Mouse (Mus musculus): ENCODE results near the gene Apoe. TPM values are rescaled to one million over a fixed set of nuclear protein-coding genes. Genes with fewer than 3 reads are reported as not detected.

Gene Apoe
- total RNA-seq, 1 experiment from 2014 or later, result 679 TPM

DNA sequence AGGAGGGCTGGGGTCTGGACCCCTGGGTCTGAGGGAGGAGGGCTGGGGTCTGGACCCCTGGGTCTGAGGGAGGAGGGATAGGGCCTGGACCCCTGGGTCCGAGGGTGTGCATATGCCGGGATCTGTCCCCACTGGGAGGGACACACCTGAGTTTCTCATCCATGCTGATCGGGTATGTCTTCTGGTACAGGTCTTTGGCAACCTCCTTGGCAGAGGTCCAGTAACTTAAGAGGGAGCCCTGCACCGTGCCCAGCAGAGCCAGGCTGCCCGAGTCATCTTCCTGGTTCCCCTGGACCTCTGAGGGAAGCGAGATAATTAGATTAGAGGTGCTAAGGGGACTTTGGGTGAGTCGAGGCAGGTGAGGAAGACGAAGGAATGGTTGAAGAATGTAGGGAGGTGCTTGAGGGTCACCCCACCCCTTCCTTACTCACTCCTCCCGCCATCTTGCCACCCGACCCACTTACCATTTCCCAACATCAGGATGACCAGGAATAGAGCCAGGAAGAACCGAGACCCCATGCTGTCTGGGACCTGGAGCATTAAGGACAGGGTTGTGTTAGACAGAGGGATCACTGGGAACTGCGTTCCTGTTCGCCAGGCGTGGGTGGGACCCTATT lies 25.8 kb downstream of the Apoe start:
- ATAC-seq (replicated peaks; ENCODE audit: low read depth, poor library complexity, severe bottlenecking), result no peak

DNA sequence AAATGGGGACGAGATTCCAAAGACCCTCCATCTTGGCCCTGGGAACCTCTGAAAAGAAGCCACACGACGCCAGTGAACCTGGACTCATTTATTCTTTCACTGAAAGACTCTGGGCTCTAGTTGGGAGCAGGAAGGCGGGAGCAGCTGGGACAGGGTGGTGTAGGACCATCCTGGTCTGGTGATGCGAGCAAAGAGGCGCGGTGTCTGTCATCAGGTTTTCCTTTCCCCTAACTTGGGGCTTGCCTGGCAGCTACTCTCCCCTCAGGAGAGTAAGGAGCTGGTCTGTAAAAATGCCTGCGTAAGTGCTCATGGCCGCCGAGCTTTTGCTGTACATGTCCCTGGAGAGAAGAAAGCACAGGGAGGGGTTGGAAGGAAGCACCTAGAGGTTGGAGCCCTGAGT lies 27.5 kb downstream of the Apoe start:
- ATAC-seq (replicated peaks; ENCODE audit: low read depth, poor library complexity, severe bottlenecking), result no peak

GRCm38 (mm10) chr7:19668947-19669721 lies 29.9 kb downstream of the Apoe start:
- ATAC-seq (replicated peaks; ENCODE audit: low read depth, poor library complexity, severe bottlenecking), result peak; percentile 68

GRCm38 (mm10) chr7:19667434-19667833 lies 31.6 kb downstream of the Apoe start:
- no peak for ATAC-seq (replicated peaks; ENCODE audit: low read depth, poor library complexity, severe bottlenecking)

DNA sequence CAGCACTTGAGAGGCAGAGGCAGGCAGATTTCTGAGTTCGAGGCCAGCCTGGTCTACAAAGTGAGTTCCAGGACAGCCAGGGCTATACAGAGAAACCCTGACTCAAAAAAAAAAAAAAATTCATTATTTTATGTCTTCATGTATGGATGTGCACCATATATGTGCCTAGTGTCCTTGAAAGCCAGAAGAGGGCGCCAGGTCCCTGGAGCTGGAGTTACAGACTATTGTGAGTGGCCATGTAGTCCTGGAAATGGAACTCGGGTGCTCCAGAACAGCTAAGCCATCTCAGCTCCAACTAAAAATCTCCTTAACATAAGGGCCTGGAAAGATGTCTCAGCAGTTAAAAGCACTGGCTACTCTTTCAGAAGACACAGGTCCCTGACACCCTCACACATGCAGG lies 32.2 kb downstream of the Apoe start:
- ATAC-seq (replicated peaks; ENCODE audit: low read depth, poor library complexity, severe bottlenecking), result no peak

- peak; percentile 71 for ATAC-seq (replicated peaks; ENCODE audit: low read depth, poor library complexity, severe bottlenecking)
Observed at GRCm38 (mm10) chr7:19664955-19665841, 33.8 kb downstream of the Apoe start, which contains the start of gene Clptm1. TSS of gene Clptm1 (minus strand) at chr7:19665033.

- ATAC-seq (replicated peaks; ENCODE audit: low read depth, poor library complexity, severe bottlenecking), result peak; percentile 1; the same call in 1 of the 2 replicates
Observed at GRCm38 (mm10) chr7:19664455-19664954, 34.5 kb downstream of the Apoe start.

DNA sequence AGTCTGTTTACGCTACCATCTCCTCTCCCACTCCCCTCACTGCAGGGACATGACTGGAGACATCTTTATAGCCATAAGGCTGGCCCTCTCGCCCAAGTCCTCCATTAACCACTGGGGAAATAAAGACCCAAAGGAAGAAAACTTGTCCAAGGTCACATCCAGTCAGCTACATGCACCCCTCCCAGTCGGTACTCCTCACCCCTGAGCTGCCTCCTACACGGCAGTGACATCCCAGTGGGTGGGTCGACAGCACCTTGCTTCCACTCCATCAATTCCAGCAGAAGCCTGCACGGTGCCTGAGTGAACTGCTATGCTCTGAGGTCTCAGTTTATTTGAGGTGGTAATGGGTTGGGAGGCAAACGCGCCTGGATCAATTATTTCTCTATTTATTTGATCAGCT lies 35.0 kb downstream of the Apoe start:
- ATAC-seq (replicated peaks; ENCODE audit: low read depth, poor library complexity, severe bottlenecking), result no peak

- ATAC-seq (replicated peaks; ENCODE audit: low read depth, poor library complexity, severe bottlenecking), result no peak
Observed at GRCm38 (mm10) chr7:19652614-19653013, 46.4 kb downstream of the Apoe start.

DNA sequence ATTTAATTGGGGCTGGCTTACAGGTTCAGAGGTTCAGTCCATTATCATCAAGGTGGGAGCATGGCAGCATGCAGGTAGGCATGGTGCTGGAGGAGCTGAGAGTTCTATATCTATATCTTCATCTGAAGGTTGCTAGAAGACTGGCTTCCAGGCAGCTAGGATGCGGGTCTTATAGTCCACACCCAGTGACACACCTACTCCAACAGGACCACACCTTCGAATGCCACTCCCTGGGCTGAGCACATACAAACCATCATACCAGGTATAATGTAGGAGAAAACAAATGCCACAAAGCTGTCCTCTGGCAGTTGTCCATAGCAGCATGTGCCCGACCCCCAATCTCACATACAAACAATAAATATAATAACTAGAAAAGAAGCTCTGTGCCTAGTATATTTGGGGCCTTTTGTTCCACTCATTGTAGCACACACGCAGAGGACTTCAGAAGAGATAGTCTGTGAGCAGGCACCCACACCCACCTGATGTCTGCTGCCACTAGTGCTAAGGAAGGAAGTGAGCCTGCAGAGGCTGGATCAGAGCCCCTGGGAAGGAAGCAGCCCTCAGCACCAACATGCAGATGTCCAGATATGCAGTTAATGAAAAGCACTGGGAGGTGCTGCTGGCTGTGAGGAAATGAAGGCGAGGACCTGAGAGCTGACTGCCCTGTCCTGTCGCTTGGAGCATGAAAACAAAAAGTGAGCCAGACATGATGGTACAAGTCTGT lies 47.8 kb downstream of the Apoe start:
- peak; percentile 47; the same call in 1 of the 2 replicates for ATAC-seq (replicated peaks; ENCODE audit: low read depth, poor library complexity, severe bottlenecking)

Other genes starting within 250 kb of the Apoe start
- gene Mark4, start 240.4 kb downstream of the Apoe start, total RNA-seq (2017), result 4.6 and 7.7 TPM in 2 replicates
- gene Exoc3l2, start 235.9 kb downstream of the Apoe start, total RNA-seq (2017), result 3.1 and 4.2 TPM in 2 replicates
- gene Bloc1s3, start 190.8 kb downstream of the Apoe start, total RNA-seq (2017), result 2.6 and 2.8 TPM in 2 replicates
- 33.6 and 43.7 TPM in 2 replicates for gene Trappc6a, start 190.8 kb downstream of the Apoe start, total RNA-seq (2017)
- 0.27 and 0.68 TPM in 2 replicates for gene Nkpd1, start 181.3 kb downstream of the Apoe start, total RNA-seq (2017)
- 10.5 and 14.9 TPM in 2 replicates for gene Ppp1r37, start 136.1 kb downstream of the Apoe start, total RNA-seq (2017)
- 2.6 and 6.3 TPM in 2 replicates for gene Zfp296, start 121.9 kb downstream of the Apoe start, total RNA-seq (2017)
- gene Gemin7, start 121.6 kb downstream of the Apoe start, total RNA-seq (2017), result 41.0 and 56.4 TPM in 2 replicates
- gene Clasrp, start 94.7 kb downstream of the Apoe start, total RNA-seq (2017), result 27.3 and 33.4 TPM in 2 replicates
- 2.8 and 3.1 TPM in 2 replicates for gene Relb, start 69.8 kb downstream of the Apoe start, total RNA-seq (2017)
- gene Clptm1, start 34.2 kb downstream of the Apoe start, total RNA-seq (2017), result 28.0 and 29.1 TPM in 2 replicates
- gene Apoc2, start 21.2 kb downstream of the Apoe start, total RNA-seq (2017), result not detected in 2 replicates
- gene Gm44805, start 17.8 kb downstream of the Apoe start, total RNA-seq (2017), result not detected in 2 replicates
- not detected in 2 replicates for gene Apoc4, start 17.7 kb downstream of the Apoe start, total RNA-seq (2017)
- 7.3 TPM in 1 of 2 replicates, not detected in the other for gene Apoc1, start 6.5 kb downstream of the Apoe start, total RNA-seq (2017)
- 40.1 and 47.0 TPM in 2 replicates for gene Tomm40, start 16.2 kb upstream of the Apoe start, total RNA-seq (2017)
- gene Nectin2, start 51.3 kb upstream of the Apoe start, total RNA-seq (2017), result 0.73 and 2.5 TPM in 2 replicates
- gene Bcam, start 71.8 kb upstream of the Apoe start, total RNA-seq (2017), result 0.32 TPM in 1 of 2 replicates, not detected in the other
- not detected in 2 replicates for gene Cblc, start 97.6 kb upstream of the Apoe start, total RNA-seq (2017)
- gene Bcl3, start 123.6 kb upstream of the Apoe start, total RNA-seq (2017), result 1.6 and 2.4 TPM in 2 replicates
- gene Gm19345, start 152.8 kb upstream of the Apoe start, total RNA-seq (2017), result not detected in 2 replicates
- not detected in 2 replicates for gene Ceacam16, start 162.1 kb upstream of the Apoe start, total RNA-seq (2017)
- gene Ceacam19, start 188.8 kb upstream of the Apoe start, total RNA-seq (2017), result not detected in 2 replicates
- gene Pvr, start 222.0 kb upstream of the Apoe start, total RNA-seq (2017), result 7.7 and 9.7 TPM in 2 replicates